Mouse (Mus musculus) erythroblast, embryonic 14.5 days (primary cell): ENCODE measurements around the gene En2.

ENCODE experiments used
- GATA1 ChIP-seq: IDR thresholded peaks from 2 replicates; pipeline ENCODE4 v1.6.1; 2012; ENCODE audit warnings: low read length, inconsistent platforms, mixed read lengths
- TAL1 ChIP-seq: IDR thresholded peaks from 3 replicates; pipeline ENCODE4 v1.6.1; 2012; ENCODE audit warnings: low read length, inconsistent platforms, mixed read lengths

DNA sequence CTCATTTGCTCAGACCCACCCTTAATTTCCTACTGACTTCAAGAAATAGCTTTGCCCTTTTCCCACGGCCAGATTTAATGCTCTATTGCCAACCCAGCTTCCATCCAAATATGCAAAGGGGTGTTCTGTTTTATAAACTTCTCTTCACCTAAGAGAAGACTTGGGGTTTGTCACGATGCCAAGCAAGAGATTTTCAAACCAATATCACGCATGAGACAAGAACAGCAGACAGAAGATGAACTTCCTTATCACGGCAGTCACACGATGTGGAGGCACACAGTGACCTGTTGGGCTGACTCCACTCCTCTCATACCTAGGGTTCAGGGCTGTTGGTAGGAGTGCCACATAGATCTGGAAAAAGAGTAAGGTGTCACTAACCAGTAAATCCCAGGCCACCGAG, 37.6 kb downstream of the En2 start:
- no peak for TF ChIP-seq TAL1
- no peak for TF ChIP-seq GATA1
